Mouse (Mus musculus) cerebellum, adult 2 months (tissue): Measurements from ENCODE around the gene Wdfy3.

Experiments used
- CTCF ChIP-seq: fragments of 200-500 bp; IDR thresholded peaks from 2 replicates; pipeline ENCODE4 v1.5.1; 2011; ENCODE audit warnings: low read depth, mild to moderate bottlenecking, control low read depth, low read length, moderate library complexity, borderline replicate concordance; ENCODE audit not compliant: insufficient read depth
- POLR2A ChIP-seq: fragments of 200-500 bp; IDR thresholded peaks from 2 replicates; pipeline ENCODE4 v1.6.1; 2011; ENCODE audit warnings: low read length, control low read depth, borderline replicate concordance; ENCODE audit not compliant: insufficient read depth

DNA sequence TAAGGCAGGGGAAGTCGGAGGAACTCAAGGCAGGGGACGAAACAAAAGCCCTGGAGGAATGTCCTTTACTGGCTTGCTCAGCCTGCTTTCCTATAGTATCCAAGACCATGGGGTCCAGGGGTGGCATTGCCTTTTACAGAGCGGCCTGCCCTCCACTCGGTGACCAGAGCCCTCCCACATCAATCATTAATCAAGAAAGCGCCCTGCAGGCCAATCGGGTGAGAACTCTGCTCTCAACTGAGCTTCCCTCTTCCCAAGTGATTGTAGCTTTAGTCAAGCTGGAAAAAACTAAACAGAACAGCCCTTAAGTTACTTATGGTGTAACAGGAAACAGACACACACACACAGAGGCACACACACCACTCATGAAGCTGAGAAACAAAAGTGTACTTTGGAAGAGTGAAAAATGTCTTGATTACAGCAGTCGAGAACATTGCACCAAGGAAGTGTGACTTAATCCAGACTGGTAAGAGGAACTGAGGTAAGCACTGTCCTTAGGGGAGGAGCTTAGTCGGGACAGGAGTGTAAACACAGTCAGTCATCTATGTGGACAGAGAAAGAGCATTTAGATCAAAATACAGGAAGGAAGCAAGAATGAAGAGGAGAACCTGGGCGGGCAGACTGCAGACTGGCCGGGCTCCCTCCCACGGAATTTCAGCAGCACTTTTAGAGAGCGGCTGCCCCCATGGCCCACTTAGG lies 101.4 kb downstream of the Wdfy3 start:
- TF ChIP-seq POLR2A (no peak), CTCF (no peak)
